Mouse (Mus musculus) brain, adult 2 months (tissue): ENCODE data around the gene Dlgap1.
"Not testable (repeated sequence)": the region's sequence is repeated elsewhere in the genome, so short reads cannot be mapped to it uniquely, and the experiment has no call there.

Experiments used
- DNase-seq: peaks from one replicate; pipeline ENCODE4 v3.0.0; 2011; ENCODE audit warnings: low read depth, low spot score

Gene Dlgap1

DNA sequence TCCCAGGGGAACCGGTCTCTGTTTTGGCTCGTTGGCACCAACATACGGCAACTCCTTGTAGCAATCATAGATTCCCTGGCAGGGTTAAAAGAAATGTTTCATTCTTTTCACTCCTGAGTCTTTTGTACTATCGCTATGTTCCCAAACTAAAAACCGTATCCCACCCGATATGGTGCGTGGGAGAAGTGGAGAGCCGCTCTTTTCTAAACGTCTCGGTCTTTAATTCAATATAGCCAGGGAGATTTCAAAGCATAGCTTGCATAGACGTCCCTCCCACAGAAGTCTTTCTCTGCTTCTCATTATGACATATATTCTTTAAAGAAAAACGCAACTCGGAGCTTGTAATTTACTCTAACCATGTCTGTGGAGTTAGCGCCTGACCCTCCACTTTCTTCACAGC is 833.1 kb downstream of the Dlgap1 start:
- DNase-seq: peak; percentile 61

DNA sequence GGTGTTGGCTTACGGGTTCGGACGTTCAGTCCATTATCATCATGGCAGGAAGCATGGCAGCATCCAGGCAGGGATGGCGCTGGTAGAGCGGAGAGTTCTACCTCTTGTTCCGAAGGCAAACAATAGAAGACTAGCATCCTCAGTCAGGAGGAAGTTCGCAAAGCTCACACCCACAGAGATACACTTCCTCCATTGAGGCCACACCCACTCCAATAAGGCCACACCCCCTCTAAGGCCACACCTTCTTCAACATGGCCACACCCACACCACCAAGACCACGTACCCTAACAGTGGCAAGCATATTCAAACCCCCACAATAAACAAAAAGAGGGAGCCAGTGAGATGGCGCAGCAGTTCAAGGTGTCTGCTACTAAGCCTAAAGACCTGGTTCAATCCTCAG is 837.0 kb downstream of the Dlgap1 start:
- no peak for DNase-seq

DNA sequence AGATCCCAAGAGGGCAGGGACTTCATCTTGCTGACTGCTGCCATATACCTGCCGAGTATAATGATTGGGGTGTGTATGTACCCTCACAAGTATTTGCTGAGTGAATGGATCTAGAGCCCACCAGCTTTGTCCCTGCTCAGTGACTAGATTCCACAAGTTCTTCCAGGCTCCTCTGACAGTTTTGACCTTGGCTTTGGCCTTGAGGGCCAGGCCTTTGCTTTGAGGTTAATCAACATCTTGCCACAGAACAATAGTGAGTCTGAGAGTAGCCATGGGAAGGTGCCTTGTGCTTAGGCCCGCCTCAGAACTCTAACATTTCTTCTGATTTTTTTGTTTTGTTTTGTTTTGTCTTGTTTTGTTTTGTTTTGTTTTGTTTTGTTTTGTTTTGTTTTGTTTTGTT is 837.7 kb downstream of the Dlgap1 start:
- DNase-seq: no peak

DNA sequence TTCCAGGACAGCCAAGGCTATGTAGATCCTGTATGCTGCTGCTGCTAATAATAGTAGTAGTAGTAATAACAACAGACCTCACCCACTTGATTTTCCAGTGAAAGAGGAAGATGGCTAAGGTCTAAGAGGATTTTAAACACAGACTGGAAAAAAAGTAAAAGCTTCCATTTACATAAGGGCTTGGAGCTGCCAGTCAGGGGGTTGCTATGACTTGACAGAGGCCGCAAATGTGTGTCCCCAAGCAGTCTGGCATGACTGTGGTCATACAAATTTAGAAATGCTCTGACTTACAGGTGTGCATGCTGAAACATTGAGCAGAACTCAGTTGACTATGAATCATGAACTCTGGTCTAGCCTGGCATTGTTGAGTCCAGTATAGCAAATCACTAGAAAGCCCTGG is 839.0 kb downstream of the Dlgap1 start:
- no peak for DNase-seq

DNA sequence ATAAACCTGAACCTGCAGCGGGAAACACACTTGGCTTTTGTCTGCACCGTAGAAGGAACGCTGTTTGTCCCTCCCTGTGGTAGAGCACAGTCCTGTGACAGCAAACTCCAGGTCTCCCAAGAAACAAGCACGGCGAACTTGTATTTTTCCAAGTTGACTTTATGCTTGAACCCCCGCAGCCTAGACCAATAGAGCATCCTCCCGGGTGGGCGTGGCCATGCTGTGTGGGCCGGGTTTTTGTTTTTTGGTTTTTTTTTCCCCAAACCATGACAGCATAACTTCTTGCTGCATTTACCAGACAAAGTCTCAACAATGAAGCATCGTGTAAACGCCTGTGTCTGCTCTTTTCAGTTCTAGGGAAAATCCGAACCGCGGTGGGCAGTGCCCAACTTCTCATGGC is 840.0 kb downstream of the Dlgap1 start:
- no peak for DNase-seq

DNA sequence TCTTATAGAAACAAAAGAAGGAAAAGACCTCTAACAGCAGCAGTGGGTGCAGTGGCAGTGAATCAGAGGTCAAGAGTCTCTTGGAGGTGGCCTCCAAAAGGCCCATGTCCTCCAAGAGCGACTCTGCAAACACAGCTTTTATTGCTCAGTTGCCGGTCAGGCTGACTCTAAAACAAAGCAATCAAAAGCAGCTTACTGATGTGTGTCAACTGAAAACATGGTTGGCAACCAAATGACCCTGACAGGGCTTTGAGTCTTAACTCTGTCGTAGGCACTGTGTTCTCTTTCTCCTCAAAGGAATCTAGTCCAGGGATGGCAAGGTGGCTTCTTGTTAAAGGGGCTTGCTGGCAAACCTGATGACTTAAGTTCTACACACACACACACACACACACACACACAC is 840.9 kb downstream of the Dlgap1 start:
- DNase-seq: no peak

DNA sequence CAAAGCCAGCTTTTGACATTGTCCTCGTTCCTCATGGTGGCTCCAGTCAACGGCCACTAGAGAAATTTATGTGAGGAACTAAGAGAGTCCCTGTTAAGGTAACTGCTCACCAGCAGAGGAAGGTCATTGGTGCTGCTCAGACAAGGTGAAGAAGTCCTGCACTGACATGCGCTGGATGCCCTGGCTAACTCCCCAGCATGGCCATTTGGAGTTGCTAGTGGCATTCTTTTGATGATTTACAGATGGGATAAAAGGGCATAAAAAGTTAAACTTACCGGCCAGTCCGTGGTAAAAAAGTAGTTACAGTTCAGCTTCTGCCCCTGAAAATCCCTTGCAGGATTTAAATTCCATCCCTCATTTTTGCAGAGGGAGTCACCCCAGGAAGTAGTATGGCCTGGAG is 841.9 kb downstream of the Dlgap1 start:
- DNase-seq: no peak

DNA sequence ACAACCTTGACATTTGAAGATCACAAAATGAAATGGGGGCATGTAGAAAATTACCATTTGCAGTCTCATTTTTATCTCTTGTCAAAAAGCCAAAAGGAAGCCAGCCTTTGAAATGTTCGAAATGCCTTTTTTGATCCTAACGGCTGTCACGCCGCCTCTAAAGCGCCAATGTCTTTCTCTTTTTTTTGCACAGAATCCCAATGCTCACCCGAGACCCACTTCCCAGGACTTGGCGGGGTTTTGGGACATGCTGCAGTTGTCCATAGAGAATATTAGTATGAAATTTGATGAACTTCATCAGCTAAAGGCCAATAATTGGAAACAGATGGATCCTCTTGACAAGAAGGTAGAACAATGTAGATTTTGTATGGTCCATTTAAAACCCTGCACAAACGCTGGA is 846.1 kb downstream of the Dlgap1 start:
- DNase-seq: no peak

DNA sequence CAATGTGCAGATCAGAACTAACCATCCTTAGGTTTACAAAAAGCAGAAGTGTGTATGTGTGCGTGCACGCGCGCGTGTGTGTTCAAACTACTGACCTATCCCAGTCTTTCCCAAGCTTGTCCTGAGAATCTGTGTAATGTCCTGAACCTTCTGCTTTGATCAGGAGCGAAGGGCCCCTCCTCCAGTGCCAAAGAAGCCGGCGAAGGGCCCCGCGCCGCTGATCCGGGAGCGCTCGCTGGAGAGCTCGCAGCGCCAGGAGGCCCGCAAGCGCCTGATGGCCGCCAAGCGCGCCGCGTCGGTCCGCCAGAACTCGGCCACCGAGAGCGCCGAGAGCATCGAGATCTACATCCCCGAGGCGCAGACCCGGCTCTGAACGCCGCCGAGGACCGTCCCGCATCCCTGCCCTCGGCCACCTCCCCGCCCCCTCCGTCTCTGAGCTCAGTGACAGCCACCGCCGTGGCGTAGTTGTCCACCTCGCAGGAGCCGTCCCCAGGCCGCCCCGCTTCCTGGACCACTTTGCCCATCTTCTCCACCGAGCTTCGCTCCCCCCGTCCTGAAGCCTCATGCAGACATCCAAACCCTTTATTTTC is 849.1 kb downstream of the Dlgap1 start:
- DNase-seq: no peak

DNA sequence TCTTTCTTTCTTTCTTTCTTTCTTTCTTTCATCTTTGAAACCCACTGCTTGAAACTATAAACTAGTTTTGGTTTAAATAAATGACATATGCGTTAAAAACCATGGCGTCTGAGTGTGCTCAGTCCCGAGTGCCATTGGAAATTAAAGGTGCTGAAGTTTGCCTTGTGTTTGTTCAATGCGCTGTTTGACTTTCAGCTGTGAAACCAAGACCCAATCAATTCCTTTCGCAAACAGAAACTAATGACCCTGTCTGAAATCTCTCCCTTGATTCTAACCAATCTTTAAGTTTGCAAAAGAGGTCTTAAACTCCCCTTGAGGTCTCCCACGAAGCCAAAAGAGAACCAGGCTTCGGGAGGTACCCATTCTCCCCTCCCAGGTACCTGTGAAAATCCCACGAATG is 854.2 kb downstream of the Dlgap1 start:
- no peak for DNase-seq

DNA sequence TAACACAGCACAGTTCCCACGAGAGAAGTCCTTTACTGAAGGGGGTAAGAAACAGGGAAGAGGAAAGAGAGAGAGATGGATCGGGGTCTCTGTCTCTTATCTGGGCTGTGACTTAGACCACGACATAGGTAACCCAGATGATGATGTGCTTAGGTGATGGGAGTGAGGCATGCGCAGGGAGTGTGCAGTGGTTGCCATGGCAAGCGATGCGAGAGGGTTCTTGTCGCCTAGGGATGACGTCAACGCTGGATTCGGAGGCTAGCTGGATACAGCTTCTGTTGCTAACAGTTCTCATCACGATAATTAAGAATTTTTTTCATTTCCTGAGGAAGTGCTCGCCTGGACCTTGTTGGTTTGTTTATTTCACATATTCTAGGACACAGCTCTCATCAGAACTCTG is 857.4 kb downstream of the Dlgap1 start:
- peak; percentile 89 for DNase-seq

DNA sequence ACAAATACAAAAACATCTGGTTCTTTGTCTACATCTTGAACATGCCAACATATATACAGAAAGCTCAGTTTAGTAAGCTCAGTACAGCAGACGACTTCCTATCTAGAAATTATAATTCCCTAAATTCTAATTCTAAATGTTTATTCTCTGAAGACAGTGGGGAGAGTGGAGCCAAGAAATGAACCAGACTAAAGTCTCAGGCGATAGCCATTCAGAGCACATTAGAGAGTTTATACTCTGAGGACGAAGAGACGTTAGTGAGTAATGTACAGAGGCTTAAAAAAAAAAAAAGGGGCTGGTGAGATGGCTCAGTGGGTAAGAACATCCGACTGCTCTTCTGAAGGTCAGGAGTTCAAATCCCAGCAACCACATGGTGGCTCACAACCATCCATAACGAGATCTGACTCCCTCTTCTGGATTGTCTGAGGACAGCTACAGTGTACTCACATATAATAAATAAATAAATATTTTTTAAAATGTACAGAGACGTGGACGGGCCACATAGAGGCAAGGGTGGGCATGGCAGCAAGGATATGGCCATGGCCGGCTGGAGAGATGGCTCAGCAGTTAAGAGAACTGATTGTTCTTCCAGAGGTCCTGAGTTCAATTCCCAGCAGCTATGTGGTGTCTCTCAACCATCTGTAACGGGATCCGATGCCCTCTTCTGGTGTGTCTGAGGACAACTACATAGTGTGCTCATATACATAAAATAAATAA is 858.7 kb downstream of the Dlgap1 start:
- DNase-seq: not testable (repeated sequence)

DNA sequence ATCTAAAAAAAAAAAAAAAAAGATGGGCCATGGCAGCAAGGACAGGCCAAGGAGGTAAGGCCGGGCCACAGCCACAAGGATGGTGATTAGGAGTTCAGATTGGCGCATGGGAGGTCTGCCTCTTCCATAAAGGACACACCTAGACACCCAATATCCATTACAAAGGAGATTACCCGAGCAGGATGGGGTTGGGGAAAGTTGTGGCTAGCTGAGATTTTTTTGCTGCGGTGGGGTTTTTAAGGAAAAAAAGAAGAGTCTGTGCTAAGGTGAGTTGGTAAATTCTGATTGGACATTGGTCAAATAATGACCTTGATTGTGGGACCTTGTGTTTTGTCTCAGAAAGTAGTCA is 859.3 kb downstream of the Dlgap1 start:
- no peak for DNase-seq

DNA sequence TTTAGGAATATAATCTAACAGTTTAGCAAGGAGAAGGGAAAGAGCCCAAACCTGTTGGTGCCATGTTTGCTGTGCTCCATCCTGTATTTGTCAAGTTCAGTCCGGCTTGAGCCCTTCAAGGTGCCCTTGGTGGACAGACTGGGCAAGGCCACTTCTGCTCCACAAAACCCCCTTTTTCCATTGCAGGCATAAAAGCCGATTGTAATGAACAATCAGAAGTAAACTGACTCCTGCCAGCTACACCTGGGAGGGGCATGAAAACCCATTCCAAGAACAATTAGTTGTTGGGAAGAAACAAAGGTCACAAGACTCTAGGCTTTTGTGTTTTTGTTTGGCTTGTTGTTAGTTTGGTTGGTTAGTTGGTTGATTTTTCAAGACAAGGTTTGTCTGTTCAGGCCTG is 859.7 kb downstream of the Dlgap1 start:
- no peak for DNase-seq

DNA sequence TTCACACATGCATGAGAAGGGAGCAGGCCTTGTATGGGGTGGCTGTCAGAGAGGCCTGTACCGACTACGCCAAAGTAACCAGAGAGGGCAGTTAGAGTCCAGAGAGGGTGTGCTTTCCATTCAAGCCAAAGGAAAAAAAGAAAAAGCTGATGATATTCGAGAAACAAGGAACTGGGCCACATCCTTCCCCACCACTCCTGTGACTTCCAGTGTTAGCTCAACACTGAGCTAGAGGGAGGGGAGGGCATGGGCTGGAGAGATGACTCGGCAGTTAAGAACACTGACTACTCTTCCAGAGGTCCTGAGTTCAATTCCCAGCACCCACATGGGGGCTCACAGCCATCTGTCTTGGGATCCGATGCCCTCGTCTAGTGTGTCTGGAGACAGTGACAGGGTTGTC is 860.3 kb downstream of the Dlgap1 start:
- no peak for DNase-seq

DNA sequence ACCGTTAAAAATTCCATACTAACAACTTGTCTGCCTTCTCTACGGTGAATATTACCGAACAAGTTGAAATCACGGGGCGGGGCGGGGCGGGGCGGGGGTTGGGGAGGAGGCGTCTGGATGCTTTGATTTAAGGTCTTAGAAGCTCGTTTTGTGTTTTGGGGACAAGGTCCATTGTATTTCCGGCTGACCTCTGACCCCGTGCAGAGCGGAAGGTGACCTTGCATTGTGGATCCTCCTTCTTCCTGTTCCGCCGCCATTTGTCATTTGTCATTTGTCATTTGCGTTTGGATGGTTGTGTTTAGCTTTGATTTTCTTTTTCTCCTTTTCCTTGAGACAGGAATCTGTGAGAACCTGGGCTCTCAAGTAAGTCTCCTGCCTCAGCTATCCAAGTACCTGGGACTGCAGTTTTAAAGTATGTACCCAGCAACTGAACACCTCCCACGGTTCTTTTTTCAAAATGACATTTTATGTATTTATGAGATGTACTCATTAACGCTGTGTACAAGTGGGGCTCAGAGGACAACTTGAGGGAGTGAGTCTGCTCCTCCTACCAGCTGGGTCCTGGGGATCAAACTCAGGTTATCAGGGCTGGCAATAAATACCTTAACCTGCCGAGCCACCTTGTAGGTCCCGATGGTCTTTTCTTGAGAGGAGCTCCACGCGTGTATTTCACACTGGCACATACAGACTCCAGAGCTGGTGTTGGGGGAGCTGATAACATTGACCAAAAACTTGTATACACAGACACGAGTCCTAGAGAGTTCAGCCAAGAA is 861.3 kb downstream of the Dlgap1 start:
- DNase-seq: no peak

DNA sequence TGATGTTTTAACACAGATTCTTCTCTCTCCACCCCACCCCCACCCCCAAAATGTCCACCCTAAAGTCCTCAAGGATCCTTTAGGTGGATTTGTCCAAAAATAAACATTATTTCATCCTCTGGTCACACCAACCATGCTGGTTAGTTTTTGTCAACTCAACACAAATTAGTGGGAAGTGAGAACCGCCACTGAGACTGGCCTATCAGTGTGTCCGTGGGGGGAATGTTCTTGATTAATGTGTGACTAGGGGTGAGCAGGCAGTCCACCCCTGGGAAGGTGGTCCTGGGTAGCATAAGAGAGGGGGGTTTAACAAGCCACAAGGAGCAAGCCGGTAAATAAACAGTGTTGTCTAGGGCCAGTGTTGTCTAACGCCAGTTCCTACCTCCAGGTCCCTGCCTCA is 862.7 kb downstream of the Dlgap1 start:
- no peak for DNase-seq

DNA sequence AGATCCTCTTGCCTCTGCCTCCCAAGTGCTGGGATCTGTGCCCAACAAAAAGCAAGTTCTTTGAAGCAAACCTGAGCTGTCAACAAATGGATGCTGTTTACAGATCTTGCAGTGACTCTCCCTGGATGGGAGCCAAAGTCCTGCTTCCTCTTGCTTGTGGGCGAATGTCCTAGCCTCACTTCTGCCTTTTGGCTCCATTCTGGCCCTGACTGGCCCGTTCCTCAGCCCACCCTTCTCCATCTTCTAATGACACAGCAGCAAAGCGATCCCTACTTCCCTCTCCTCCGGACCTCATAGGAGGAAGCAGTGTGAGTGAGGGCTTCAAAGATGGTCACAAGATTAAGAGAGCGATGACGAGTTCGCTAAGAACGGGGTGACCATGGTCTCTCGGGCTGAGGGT is 863.7 kb downstream of the Dlgap1 start:
- DNase-seq: peak; percentile 73

DNA sequence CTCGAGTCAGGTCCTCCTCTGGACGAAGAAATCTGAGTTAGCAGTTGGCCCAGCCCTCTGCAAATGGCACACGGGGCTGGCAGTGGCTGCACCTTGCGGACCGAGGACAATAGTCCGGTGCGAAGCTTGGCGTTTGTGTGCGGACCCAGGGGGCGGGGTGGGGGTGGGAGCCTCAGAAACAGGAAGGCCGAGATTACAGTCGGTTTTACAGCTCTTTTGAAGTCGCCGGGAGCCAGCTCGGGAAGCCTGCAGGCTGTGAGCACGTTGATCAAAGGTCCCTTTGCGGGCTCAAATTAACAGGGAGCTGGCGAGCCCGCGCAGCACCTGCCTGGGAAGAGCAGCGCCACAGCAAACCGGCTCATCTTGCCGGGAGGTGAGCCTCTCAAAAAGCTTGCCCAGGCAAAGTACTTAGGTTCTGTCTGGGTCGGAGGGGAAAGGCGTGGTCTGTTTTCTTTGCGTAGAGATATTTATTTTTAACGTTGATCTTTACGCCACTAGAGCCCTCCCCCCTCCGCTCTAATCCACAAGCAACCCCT is 865.6 kb downstream of the Dlgap1 start:
- DNase-seq: no peak

DNA sequence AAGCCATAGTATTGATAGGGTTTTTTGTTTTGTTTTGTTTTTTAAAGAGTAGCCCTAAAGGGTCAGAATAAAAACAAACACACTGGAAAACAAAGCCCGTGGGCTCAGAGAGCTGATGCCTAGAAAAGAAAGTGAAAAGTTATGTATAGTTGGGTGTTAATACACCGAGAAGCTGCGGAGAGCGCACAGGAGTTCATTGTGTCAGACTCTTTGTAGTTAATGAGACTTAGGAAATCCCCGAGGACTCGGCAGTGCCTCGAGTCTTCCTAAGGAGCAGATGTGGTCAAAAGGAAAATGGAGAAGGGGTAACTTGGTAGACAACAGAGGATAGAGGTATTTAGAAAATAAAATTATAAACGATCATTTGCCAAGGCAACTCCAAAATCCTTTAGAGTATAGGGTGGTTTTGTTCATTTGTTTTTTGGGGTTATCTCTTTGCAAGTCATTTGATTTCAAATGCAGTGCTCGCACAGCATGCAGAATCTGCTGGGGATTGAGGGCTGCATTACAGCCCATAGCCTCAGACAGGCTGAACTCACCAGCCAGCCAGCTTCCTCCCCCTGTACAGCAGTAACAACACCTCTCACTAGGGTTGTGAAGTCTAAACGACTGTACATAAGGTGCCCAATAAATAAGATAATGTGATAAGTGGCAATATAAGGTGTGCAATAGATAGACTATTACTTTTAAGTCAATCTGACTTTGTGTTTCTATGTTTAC is 866.4 kb downstream of the Dlgap1 start:
- no peak for DNase-seq

DNA sequence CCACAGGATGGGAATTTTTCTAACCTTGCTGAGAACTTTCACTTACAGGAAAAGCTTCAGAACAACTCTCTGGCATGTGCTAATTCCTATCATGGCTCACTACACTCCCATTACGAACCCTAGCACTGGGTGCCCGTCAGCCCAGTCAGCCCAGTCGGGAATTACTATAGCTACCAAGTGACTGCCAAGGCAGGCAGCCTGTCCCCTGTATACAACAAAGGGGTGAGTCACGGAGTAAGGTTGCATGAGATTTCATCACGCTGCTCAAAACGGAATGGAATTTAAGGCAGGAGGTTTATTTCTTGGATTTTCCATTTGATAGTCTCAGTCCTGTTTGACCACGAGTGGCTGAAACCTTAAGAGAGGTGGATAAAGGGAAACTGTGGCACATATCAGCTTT is 867.9 kb downstream of the Dlgap1 start:
- DNase-seq: no peak

DNA sequence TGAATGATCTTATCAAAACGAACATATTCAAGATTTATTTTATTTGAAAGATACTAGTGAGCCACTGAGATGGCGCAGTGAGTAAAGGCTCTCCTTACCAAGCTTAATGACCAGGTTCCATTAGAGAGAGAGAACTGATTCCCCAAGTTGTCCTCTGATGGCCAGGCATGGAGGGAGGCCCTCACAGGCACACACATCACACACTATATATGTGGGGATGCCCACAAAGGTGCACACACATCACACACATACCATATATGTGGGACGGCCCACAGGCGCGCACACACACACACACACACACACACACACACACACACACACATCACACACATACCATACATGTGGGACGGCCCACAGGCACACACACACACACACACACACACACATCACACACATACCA is 868.6 kb downstream of the Dlgap1 start:
- DNase-seq: not testable (repeated sequence)
